Mouse (Mus musculus) natural killer cell, adult 2 months (primary cell): Measurements from ENCODE around the gene Zfp367.

ENCODE experiments used
- DNase-seq, 2 experiments: peaks; one replicate each; pipeline ENCODE4 v3.0.0; 2022; ENCODE audit warnings: low spot score in 2 of 2

Gene Zfp367

DNA sequence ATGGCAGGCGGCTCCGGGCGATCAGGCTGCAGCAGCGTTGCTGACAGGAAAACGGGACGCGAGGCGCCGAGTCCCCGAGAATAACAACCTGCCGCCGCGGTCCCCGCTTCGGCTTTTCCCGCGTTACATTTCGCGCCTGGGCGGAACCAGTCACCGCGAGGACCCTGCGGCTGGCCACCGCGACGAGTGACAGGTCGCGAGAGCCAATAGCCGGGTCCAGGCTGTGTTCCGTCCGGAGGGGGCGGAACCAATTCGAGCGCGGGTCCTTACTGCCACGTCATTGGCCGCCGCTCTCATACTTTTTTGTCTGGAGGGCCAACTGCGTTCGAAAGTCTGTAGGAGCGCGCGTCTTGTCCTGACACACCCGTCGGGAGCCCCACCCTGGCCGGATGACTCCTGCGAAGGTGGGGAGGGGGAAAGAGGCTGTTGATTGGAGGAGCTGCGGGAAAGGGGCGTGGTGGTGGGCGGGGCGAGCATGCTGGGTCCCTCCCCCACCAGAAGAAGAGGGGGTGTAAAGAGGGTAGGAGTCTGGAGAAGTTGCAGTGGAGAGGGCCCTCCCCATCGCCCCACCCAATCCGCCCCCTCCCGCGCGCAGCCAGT is at the start of gene Zfp367:
Gene Zfp367, minus strand, starts transcription at position 120 of the 600 bp plus-strand sequence.
- peak; percentile 99 for DNase-seq

DNA sequence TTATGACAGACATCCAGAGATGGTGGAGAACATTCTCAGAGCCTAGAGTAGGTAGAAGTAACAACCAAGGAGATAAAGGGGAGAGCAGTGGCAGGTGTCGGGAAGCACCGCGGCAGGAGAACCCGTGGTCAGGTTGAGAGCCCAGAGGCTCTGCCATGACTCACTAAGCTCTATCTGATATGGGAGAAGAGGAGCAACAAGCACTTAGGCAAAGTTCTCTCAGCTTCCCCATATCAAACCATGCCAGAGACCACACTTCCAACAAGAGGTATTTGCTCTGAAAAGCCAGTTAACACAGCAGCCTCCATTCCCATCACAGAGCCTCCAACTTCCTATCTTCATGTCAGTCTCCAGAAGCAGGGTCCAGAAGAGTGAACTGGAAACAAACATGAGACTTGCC is 47.9 kb upstream of the Zfp367 start:
- DNase-seq = no peak

DNA sequence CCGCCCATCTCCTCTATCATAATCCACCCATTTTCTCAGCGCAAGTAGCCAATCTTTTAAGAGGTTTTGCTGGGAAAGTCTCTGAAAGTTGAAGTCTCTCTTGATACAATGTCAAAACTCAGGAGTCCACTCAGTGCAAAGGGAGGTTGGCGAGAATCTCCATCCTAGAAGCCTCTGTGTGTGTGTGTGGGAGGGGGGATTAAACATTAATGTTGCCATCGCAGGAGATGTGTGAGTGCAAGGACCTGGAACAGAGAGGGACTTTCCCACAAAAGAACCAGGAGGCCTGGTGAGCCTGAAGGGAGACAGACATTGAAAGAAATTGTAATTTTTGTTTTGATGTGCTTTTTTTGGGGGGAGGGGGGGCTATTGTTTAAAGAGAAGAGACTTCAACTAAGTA is 45.3 kb upstream of the Zfp367 start:
- DNase-seq = no peak

DNA sequence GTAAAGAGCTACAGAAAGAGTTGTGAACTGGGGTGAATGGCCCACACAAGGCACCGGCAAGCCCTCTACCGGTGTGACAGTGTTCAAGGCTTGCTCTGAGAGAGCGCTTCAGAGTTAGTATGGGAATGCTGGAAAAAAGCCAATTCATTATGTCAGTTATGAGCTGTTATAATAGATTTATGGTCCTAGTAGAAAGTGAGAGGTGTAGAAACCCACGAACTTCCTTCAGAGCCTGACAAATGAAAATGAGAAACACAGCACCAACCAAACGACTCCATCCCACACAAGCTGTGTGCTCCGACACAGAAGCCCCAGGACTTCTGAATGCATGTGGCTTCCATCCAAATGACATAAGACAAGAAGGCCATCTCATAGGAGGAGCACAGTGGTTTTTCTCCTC is 44.9 kb upstream of the Zfp367 start:
- DNase-seq = no peak

DNA sequence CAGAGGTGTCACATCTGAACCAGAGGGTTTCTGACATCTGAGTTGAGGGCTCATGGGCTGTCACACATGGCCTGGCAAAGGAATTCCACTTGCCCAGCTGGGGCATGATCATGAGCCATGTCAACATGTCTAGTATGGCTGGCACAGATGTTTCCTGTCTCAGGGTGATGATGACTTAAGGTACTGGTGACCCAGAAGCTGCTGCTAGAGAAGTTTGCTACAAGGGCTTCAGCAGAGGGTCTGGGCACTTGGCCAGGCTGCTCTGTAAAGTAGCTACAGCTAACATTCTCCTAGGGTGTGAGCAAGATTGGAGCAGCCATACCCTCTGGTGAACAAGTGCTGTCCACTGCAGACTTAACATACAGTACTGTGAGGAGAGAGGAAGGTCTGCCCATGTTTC is 34.1 kb upstream of the Zfp367 start:
- no peak for DNase-seq

DNA sequence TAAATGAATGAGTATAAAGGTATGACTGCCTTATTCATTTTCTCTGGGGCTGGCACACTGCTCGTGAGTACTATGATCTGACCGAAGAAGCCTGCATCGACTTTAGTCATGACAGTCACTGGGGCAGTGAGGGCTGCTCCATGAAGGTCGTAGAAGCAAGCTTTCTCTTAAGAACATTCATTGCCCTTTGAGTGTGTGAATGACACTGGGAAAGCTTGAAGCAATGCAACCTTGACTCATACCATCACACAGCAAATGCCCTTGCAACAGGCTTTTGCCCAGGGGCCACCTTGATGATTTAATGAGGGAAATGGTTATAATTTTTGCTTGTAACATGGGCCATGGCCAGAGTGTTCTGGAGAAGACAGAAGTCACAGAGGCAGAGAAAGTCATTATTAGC is 33.5 kb upstream of the Zfp367 start:
- no peak for DNase-seq

DNA sequence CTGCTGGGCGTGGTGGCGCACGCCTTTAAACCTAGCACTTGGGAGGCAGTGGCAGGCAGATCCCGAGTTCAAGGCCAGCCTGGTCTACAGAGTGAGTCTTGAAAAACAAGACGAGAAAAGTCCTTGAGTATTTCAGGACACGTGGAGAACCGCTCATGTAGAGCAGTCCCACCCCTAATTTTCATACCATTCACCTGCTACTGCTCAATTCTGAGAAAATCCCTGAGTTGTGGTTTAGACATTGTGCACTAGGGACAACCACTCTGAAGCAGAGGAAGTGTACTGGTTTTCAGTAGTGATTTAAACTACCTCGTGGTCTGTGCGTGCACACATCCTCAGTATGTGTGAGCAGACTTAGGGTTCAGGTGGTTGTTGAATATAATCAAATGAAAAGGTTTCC is 32.6 kb upstream of the Zfp367 start:
- no peak for DNase-seq

DNA sequence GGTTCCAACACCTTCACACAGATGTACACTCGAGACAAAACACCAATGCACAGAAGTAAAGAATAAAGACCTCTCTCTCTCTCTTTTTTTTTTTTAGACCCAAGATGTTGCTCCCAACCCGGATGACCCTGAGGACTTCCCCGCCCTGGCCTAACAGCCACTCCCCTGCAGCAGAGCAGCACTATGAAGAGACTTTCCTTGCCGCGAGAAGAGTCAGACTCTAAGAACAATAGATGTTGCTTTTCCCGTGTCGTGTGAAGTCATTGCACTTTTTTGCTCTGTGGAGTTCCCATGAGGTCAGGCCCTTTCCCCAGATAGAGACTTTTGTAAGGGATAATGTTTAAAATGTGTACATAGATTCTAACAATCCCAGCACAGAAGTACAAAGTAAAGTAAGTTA is 32.2 kb upstream of the Zfp367 start:
- DNase-seq = no peak

DNA sequence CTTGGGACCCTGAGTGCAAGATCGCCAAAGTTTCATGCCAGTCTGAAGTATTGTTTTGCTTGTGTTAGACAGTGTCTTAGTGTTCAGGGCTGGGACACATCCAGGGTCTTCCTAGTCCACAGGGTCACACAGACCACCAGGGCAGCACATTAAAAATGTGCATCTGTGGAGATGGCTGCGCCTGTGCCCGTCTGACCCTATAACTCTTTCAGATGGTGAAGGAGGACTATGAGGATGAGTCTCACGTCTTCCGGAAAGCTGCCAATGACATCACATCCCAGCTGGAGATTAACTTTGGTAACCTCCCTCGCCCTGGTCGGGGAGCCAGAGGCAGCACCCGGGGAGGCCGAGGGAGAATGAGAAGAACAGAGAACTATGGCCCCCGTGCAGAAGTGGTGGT is 31.4 kb upstream of the Zfp367 start:
- no peak for DNase-seq

DNA sequence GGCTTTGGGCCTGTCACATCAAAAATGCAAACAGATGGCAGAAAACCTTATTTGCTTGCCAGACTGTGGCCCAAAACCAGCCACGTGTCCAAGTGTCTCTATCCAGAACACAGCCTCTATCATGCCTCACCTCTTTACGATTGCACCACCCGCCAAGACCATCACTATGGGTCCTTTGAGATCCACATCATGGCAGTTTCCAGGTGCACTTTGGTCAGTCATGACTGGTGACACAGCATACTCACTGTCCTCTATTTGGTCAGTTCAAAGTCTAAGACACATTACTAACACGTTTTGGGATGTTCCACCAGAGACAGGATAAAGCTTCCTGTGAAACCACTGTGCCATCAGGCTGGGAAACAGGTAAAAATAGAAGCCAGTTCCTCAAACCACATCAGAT is 30.6 kb upstream of the Zfp367 start:
- no peak for DNase-seq

DNA sequence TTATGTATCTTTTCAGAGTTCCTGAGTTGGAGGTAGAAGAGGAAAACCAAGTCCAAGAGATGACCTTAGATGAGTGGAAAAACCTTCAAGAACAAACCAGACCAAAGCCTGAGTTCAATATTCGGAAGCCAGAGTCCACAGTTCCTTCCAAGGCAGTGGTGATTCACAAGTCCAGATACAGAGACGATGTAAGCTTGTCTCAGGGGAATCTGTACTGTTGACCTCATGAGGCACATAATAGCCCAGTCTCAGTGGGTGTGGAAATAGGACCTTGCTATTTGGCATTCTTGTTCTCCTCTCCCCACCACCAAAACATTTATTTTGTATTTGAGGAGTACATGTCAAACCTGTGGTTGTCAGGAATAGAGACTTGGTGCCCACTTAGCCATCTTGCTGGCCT is 29.1 kb upstream of the Zfp367 start:
- no peak for DNase-seq

DNA sequence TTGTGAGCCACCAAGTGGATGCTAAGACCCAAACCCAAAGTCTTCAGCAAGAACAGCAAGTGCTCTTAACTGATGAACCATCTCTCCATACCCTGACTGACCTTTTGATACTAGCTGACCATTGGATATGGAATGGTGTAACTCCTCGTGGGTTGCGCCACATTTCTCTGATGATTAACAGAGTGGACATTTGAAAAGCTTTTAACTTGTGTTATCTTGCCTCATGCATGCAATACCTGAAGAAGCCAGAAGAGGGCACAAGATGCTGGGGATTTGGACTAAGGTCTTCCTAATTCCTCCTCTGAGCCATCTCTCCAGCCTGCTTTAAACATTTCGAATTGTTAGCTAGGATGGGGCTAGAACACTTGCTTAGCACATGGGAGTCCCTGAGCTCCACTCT is 27.9 kb upstream of the Zfp367 start:
- DNase-seq = peak; percentile 31 to 36

DNA sequence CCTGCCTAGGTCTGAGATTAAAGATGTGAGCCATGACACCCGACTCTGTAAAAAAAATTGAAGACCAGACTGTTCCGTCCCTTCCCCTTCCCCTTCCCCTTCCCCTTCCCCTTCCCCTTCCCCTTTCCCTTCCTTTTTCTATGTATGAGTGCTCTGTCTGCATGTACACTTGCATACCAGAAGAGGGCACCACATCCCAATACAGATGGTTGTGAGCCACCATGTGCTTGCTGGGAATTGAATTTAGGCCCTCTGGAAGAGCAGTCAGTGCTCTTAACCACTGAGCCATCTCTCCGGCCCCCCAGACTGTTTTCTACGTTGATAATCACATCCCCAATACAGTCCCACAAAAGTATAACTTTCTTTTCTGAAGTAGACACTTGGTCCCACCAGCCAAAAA is 27.3 kb upstream of the Zfp367 start:
- DNase-seq = no peak

DNA sequence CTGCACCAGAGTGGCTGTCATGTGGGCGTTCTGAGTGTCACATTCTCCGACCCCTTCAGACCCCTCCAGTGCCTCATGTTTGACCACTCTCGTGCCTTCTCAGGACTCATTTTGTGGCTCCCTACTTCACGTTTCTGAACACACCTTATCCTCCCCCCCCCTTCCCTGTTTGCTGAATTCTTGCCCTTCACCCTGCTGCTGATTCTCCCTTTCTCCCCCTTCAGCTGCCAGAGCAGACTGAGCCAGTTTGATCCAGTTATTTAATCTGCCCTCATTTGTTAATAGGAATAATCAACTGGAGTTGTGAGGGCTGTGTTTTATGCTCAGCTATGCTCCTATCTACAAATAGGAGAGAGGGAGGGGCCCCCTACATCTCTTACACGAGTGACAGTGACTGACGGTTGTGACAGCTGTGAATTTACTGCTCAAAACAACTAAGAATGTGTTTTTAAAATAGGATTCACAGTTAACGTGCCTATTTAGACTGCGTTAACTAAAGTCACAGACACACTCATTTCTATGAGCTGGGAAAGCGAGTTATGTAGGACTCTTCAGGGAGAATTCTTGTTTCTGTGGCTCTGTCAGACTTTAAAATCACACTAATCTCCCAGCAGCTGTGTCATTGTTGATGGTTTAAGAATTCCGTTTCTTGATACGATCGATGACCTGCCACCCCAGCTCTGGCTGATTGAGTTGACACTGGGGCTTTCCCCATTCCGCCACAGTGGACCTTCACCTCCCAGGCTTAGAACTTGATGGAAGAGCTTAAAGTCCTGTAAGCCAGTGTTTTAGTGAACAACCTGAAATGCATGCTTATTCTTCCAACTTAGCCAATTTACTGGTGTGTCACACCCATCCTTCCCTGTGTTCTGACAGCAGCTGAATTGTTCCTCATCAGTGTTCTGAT is 26.0 kb upstream of the Zfp367 start:
- no peak for DNase-seq

DNA sequence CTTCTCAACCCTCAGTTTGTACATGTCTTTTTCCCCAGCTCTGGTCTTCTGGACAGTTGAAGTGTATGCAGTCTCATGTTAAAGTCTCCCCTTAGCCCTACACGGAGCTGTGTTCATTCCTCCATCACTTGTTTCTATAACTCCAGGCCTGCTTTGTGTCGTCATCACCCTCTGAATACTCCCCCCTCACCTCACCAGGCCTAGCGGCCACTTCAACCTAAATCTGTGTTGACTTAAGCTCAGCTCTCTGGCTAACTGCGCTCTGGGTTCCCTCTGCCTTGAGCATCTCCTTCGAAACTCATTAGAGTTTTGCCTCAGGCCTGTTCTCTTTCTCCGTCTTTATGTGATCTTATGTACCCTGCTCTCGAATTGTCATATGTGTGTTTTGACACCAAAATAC is 25.0 kb upstream of the Zfp367 start:
- DNase-seq = no peak

DNA sequence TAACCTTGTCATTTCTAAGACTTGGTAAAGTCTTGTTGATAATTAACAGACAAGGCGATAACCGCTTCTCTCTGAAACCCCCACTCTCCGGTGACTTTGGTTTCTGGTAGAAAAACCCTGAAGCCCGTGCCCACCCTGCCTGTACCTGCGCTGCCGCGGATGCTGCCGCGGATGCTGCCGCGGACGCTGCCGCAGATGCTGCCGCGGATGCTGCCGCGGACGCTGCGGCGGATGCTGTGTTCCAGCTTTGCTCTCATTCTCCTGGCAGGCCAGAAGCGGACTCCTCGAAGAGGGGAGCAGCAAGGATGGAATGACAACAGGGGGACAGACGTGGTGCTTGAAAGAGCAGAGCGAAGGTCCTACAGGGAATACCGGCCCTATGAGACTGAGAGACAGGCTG is 16.7 kb upstream of the Zfp367 start:
- no peak for DNase-seq

DNA sequence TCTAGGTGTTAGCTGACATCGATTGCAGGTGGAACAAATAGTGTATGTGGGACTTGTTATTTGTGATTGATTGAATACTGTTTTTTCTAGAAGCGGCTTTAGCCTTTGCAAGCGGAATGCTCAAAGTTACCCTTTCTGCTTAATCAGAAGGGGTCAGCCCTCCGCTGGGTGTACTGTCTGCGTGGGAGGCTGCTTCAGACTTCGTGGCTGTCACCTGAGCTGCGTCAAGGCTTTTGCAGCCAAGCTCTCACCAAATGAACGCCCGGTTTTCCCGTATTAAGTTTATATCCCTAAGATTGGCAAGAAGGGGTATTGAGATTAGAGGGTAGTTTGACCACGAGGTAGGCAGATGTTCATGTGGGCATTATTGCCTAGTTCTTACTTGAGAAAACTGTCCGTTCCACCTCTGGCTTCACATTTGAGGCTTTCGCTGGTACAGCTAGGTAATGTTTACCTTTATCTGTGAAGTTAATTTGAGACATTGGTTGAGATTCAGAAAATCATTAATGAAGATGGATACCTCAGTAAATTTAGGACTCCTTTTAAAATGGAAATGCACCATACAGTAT is 10.2 kb upstream of the Zfp367 start:
- no peak for DNase-seq

DNA sequence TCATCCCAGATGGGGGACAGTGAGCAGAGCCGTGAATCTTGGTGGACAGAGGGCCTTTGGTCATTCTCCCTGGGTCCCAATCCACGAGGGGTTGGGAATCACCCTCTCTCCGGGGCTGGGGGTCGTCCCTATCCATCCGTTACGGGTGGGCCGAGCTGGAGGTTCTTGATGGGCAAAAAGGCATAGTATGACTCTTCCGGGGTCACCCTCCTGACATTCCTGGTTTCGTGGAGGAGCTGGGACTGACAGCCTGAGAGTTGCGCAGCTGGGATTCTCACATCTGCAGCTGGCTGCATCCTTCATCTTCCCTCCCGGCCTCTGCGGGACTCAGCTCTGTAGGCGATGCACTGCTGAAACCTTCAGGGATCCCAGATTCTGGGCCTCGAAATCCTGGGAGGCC is 9.6 kb upstream of the Zfp367 start:
- DNase-seq = no peak

DNA sequence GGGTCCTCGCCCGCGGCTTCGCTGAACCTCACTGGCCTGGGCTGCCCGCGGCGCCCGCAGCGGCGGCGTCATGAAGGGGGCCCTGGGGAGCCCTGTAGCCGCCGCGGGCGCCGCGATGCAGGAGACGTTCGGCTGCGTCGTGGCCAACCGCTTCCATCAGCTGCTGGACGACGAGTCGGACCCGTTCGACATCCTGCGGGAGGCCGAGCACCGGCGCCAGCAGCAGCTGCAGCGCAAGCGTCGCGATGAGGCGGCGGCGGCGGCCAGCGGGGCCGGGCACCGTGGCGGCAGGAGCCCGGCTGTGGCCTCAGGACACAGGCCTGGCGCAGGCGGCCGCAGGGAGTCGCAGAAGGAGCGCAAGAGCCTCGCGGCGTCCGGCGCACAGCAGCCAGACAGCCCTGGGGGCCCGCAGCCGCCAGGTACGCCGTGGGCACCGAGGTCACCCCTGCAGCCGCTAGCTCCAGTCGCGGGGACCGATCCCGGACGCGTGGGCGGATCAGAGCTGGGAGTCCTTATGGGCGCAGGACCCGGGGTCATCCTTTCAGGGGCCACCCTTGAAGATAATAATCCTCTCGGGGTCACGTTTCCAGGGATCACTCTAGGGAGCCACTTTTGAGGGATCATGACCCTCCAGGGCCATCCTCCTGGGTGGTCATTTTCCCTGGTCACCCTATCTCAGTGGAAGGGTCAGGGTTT is 9.1 kb upstream of the Zfp367 start:
- no peak for DNase-seq

DNA sequence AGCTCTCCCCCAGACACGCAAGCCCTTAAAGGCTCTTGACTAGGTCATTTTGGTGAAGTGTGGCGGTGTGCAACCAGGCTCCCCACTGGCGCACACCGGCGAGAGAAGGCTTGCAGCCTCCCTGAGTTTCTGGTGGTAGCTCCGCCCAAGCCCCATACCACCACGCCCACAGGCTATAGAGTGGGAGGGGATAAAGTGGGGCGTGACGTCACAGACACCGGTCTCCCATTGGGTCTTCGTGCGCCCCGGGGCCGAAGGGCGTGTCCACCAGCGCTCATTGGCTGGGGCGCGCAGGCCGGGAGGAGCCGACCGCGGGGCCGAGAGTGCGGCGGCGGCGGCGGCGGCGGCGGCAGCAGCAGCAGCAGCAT is 8.5 kb upstream of the Zfp367 start, which contains the start of gene Habp4:
Gene Habp4, plus strand, starts transcription at position 277 of the 368 bp plus-strand sequence.
- peak; percentile 98 to 99 for DNase-seq

DNA sequence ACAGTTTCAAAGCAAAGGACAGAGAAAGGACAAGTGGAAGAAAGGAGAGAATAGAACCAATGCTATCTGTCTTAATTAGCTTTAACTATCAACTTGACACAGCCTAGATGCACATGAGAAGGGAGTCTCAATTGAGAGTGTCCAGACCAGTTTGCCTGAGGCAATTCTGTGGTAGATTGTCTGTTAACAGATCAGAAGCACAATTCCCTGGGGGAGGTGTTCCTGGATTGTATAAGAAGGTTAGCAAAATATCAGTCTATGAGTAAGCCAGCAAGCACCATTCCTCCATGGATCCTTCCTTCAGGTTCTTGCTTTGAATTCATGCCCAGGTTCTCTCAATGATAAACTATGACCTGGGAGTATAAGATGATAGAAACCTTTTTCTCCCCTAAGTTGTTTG is 4.0 kb upstream of the Zfp367 start:
- DNase-seq = no peak

DNA sequence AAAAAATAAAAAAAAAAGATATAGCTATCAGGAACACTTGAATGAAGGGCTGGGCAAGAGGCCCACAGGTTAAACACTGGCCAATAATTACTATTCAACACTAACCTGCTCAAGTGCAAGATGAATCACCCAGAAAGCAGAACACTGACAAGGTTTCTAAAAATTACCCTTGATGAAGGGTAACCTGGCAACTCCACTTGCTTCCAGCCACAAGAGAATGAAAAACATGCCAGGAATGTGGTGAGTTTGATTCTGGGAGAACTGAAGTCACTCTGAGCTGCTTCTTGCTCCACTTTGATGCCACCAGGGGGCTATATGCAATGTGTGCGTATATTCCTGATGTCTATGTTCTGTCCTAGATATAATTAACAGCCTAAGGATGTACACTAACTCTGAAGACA is 2.2 kb upstream of the Zfp367 start:
- no peak for DNase-seq

DNA sequence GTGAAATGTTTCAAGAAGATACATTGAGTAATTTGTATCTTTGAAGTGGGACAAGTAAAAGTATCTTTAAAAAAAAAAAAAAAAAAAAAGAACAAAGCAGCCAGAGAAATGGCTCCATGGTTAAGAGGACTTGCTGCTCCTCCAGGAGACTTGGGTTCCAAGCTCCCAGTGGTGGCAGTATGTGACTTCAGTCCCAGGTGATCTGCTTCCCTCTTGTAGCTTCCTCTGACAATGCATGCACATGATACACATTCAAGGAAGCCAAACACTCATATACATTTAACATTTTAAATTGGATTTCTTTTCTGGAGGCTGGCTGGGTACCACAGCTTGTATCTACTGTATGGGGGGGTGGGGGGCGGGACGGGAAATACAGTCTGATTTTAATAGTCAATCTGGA is 1.6 kb upstream of the Zfp367 start:
- no peak for DNase-seq
